Comparison of ENCODE assay signal across 11 mouse cellular contexts in the genomic region with DNA sequence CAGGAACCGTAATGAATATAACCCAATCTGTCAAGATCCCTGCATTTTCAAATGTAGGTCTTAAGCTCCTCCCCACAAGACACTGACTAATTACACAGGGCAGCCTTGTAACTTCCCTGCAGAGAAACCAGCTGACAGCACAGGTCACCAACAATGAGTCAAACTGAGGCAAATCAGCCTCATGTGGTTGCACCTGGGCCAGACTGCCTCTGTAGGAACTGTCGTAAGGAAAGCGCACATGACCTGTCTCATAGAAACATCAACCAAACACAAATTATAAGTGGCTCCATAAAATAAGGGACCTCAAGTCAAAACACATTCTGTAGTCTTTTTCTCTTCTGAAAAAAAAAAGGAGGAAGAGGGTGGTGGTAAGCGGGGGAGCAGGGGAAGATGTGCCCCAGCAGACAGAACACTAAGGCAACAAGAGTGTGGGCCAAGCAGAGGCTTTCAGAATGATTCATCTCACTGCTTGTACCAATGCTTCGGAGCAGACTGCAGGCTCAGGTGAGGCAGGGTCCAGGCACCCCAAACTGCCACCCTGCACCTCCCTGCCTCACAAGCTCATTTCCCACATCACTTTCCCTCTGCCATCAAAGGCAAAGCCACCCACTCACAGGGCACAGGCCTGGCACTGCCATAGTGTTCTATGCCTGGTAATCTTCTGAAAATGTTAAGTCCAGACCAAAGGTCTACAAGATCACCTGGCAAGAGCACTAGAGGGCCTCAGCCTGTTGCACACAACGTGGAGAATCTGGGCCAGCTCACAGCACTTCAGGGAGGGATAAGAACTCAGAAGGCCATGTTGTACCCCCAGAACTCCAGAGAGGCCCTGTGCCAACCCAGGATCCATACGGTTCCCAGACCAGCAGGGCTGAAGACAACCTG. TPM values are rescaled to one million over a fixed set of nuclear protein-coding genes. Genes with fewer than 3 reads are reported as not detected.
A peak's percentile ranks its signal among the peaks of the same experiment; 100 is the strongest.
DNase-seq lines count a peak whose midpoint lies in the region; ATAC-seq and TF ChIP-seq lines count a peak whose summit lies in the region.
"Had no signal": no experiment of that assay in that cellular context is flagged by ENCODE, and none has a peak within 500 bp of the region (broad histone marks: within the 10 kb centered on the region; RNA-seq: fewer than 3 reads in every experiment).

No protein-coding gene starts in this region.

- H3K27me3 ChIP-seq in hindbrain, embryonic 15.5 days = no peaks in the 10 kb centered on the region
- no peaks in the 10 kb centered on the region for H3K27me3 ChIP-seq in hindbrain, embryonic 12.5 days
- no peaks in the 10 kb centered on the region for H3K27me3 ChIP-seq in stomach, postnatal 0 days (ENCODE audit: control insufficient read depth, insufficient read depth, low read length)
- H3K27me3 ChIP-seq: Patski had no signal

- no peaks in the 10 kb centered on the region for H3K36me3 ChIP-seq in hindbrain, embryonic 15.5 days
- peaks cover 6% of the 10 kb centered on the region; the same call in 1 of the 2 replicates for H3K36me3 ChIP-seq in hindbrain, embryonic 12.5 days
- H3K36me3 ChIP-seq in stomach, postnatal 0 days (ENCODE audit: control insufficient read depth, insufficient read depth, low read length) = no peaks in the 10 kb centered on the region

- H3K9me3 ChIP-seq in hindbrain, embryonic 15.5 days = no peaks in the 10 kb centered on the region
- H3K9me3 ChIP-seq in hindbrain, embryonic 12.5 days (replicated peaks) = no peaks in the 10 kb centered on the region
- no peaks in the 10 kb centered on the region for H3K9me3 ChIP-seq in stomach, postnatal 0 days (ENCODE audit: control insufficient read depth, low read length)

- H3K4me1 ChIP-seq in hindbrain, embryonic 15.5 days (replicated peaks) = peaks cover 39% of the 10 kb centered on the region
- peaks cover 56% of the 10 kb centered on the region for H3K4me1 ChIP-seq in hindbrain, embryonic 12.5 days
- peaks cover 2% of the 10 kb centered on the region; the same call in 1 of the 2 replicates for H3K4me1 ChIP-seq in stomach, postnatal 0 days (replicated peaks; ENCODE audit: control insufficient read depth, insufficient read depth)

- peak overlapping the region; percentile 23; the same call in 1 of the 2 replicates for H3K27ac ChIP-seq in hindbrain, embryonic 15.5 days (replicated peaks)
- no peak overlapping the region for H3K27ac ChIP-seq in hindbrain, embryonic 12.5 days
- peak overlapping the region; percentile 63 for H3K27ac ChIP-seq in stomach, postnatal 0 days (replicated peaks)

- no peak for TF ChIP-seq EP300 in stomach, postnatal 0 days (optimal IDR thresholded peaks at IDR 0.05)

- 68% methylated on average over 7 of the region's 7 CpGs for WGBS in hindbrain, embryonic 15.5 days
- 68% methylated on average over 7 of the region's 7 CpGs for WGBS in hindbrain, embryonic 12.5 days
- 67% methylated on average over 7 of the region's 7 CpGs for WGBS in stomach, postnatal 0 days

- H3K9ac ChIP-seq in hindbrain, embryonic 15.5 days = no peak overlapping the region
- H3K9ac ChIP-seq in hindbrain, embryonic 12.5 days = no peak overlapping the region
- no peak overlapping the region for H3K9ac ChIP-seq in stomach, postnatal 0 days (ENCODE audit: low read length)

- no peak overlapping the region for H3K4me3 ChIP-seq in hindbrain, embryonic 15.5 days
- no peak overlapping the region for H3K4me3 ChIP-seq in hindbrain, embryonic 12.5 days
- no peak overlapping the region for H3K4me3 ChIP-seq in stomach, postnatal 0 days (ENCODE audit: low read depth, low read length)

- no peak for TF ChIP-seq CTCF in stomach, postnatal 0 days (IDR thresholded peaks at IDR 0.05; ENCODE audit: low read depth)

- H3K4me2 ChIP-seq in hindbrain, embryonic 15.5 days = no peak overlapping the region
- H3K4me2 ChIP-seq in hindbrain, embryonic 12.5 days (replicated peaks) = no peak overlapping the region
- no peak overlapping the region for H3K4me2 ChIP-seq in stomach, postnatal 0 days (replicated peaks; ENCODE audit: low read depth)

- no peak for ATAC-seq in hindbrain, embryonic 15.5 days (ENCODE audit: low FRiP score, low read depth)
- no peak for ATAC-seq in hindbrain, embryonic 12.5 days (ENCODE audit: low FRiP score)
- no peak for ATAC-seq in stomach, postnatal 0 days (ENCODE audit: low FRiP score, low TSS enrichment)

- DNase-seq in spleen, postnatal 36 days (ENCODE audit: low spot score in 2 of 2) = peak; percentile 35 to 37
- no peak for DNase-seq in spleen, adult 12 weeks (ENCODE audit: low spot score)
- DNase-seq in kidney, postnatal 36 days = peak; percentile 48 to 66
- no peak for DNase-seq in stomach, postnatal 0 days (ENCODE audit: low spot score)
- DNase-seq in cerebellum, adult 9-11 months = no peak
- no peak for DNase-seq in adrenal gland, postnatal 14 days
- DNase-seq: heart, postnatal 10 days; right cerebral cortex, postnatal 14 days had no signal

RNA-seq across cellular contexts. Expression of a gene that starts 16.6 kb away (rescaled TPM):
- polyA plus RNA-seq in hindbrain, embryonic 15.5 days (2015; fragmentation: Nextera tagmentation; extraction: Ambion mirVana) = 61.1 and 61.7 TPM in 2 replicates
- polyA plus RNA-seq in hindbrain, embryonic 12.5 days (2016; fragmentation: Nextera tagmentation; extraction: Ambion mirVana) = 84.3 and 95.0 TPM in 2 replicates
- polyA plus RNA-seq in stomach, postnatal 0 days (2015; fragmentation: Nextera tagmentation; extraction: Ambion mirVana) = 38.1 and 38.8 TPM in 2 replicates
- 43.8 and 47.6 TPM in 2 replicates for total RNA-seq in adrenal gland, postnatal 14 days (2021)

RNA-seq across cellular contexts. Expression of a gene that starts 56.9 kb away (rescaled TPM):
- 0.56 and 1.2 TPM in 2 replicates for polyA plus RNA-seq in hindbrain, embryonic 15.5 days (2015; fragmentation: Nextera tagmentation; extraction: Ambion mirVana)
- 0.83 and 1.4 TPM in 2 replicates for polyA plus RNA-seq in hindbrain, embryonic 12.5 days (2016; fragmentation: Nextera tagmentation; extraction: Ambion mirVana)
- polyA plus RNA-seq in stomach, postnatal 0 days (2015; fragmentation: Nextera tagmentation; extraction: Ambion mirVana) = 0.07 and 0.22 TPM in 2 replicates
- total RNA-seq in adrenal gland, postnatal 14 days (2021) = 1.4 and 3.0 TPM in 2 replicates

Comparison
In these comparisons a context has a peak if more than half of its experiments do, and no peak if none do; other contexts are left out.
1. DNase-seq: peak in spleen, postnatal 36 days (2 of 2) and kidney, postnatal 36 days (2 of 2); none in spleen, adult 12 weeks (single experiment), stomach, postnatal 0 days (single experiment), cerebellum, adult 9-11 months (single experiment) and adrenal gland, postnatal 14 days (single experiment).